Mouse (Mus musculus) liver, embryonic 16.5 days (tissue): ENCODE measurements around the gene Ehmt2. TPM values are rescaled to one million over a fixed set of nuclear protein-coding genes. Genes with fewer than 3 reads are reported as not detected.
A peak's percentile ranks its signal among the peaks of the same experiment; 100 is the strongest.
"Not testable (repeated sequence)": the region's sequence is repeated elsewhere in the genome, so short reads cannot be mapped to it uniquely, and the experiment has no call there.

Source experiments
- ATAC-seq: fragments of 200-750 bp; cut with Nextera tagmentation; 2 replicates; pipeline ENCODE4 v1.8.0; 2017; ENCODE audit warnings: low read depth, mild to moderate bottlenecking, moderate number of reproducible peaks, moderate library complexity
- H3K27ac ChIP-seq: fragments of 300-500 bp; sonication (generic); 2 replicates; pipeline ENCODE4 v1.5.1; 2014; ENCODE audit warnings: mild to moderate bottlenecking, low read length
- H3K27me3 ChIP-seq: fragments of 300-500 bp; sonication (generic); 2 replicates; pipeline ENCODE4 v1.6.1; 2014; ENCODE audit warnings: low read depth, low read length, mixed read lengths; ENCODE audit not compliant: control insufficient read depth, insufficient read depth
- H3K36me3 ChIP-seq: fragments of 300-500 bp; sonication (generic); 2 replicates; pipeline ENCODE4 v1.6.1; 2014; ENCODE audit warnings: mild to moderate bottlenecking; ENCODE audit not compliant: control insufficient read depth, insufficient read depth
- H3K4me1 ChIP-seq: fragments of 300-500 bp; sonication (generic); 2 replicates; pipeline ENCODE4 v1.6.1; 2014; ENCODE audit warnings: low read depth, low read length, mixed read lengths; ENCODE audit not compliant: control insufficient read depth
- H3K4me2 ChIP-seq: fragments of 300-500 bp; sonication (generic); 2 replicates; pipeline ENCODE4 v1.6.1; 2014; ENCODE audit warnings: low read depth, low read length, mixed read lengths
- H3K4me3 ChIP-seq: fragments of 300-500 bp; sonication (generic); 2 replicates; pipeline ENCODE4 v1.5.1; 2014; ENCODE audit warnings: low read depth, mild to moderate bottlenecking, low read length
- H3K9ac ChIP-seq: fragments of 300-500 bp; sonication (generic); 2 replicates; pipeline ENCODE4 v1.6.1; 2014; ENCODE audit warnings: low read depth, low read length
- H3K9me3 ChIP-seq: fragments of 300-500 bp; sonication (generic); replicated peaks from 2 replicates; pipeline ENCODE4 v1.6.1; 2016; ENCODE audit warnings: low read length; ENCODE audit not compliant: control insufficient read depth
- WGBS: fragments of 180-500 bp; shearing (Covaris S2); extraction: QIAGEN DNeasy Blood & Tissue Kit; methylation state at CpG from one replicate; pipeline ENCODE4 v1.1.7; 2014; ENCODE audit not compliant: insufficient replicate concordance; 5-methylcytosine and 5-hydroxymethylcytosine counted together
- polyA plus RNA-seq: library from polyadenylated mRNA; unstranded; fragments of >200 nt; fragmentation: Nextera tagmentation; extraction: Ambion mirVana; gene quantifications from 2 replicates; pipeline ENCODE4 v1.2.1, GENCODE M21; 2015

Ehmt2 gene
- polyA plus RNA-seq, 1 experiment from 2014 or later, result 15.2 TPM

GRCm38 (mm10) chr17:34895724-34896123, 2.5 kb upstream of the Ehmt2 start:
- H3K9me3 ChIP-seq, result no peaks in the 10 kb centered on the region
- H3K27ac ChIP-seq, result no peak overlapping the region
- H3K4me1 ChIP-seq, result peaks cover 44% of the 10 kb centered on the region
- no peaks in the 10 kb centered on the region for H3K27me3 ChIP-seq
- no peak overlapping the region for H3K9ac ChIP-seq
- H3K36me3 ChIP-seq, result no peaks in the 10 kb centered on the region
- H3K4me3 ChIP-seq, result no peak overlapping the region
- H3K4me2 ChIP-seq, result no peak overlapping the region
- no peak for ATAC-seq
- 90% methylated on average over 14 of the region's 15 CpGs for WGBS

DNA sequence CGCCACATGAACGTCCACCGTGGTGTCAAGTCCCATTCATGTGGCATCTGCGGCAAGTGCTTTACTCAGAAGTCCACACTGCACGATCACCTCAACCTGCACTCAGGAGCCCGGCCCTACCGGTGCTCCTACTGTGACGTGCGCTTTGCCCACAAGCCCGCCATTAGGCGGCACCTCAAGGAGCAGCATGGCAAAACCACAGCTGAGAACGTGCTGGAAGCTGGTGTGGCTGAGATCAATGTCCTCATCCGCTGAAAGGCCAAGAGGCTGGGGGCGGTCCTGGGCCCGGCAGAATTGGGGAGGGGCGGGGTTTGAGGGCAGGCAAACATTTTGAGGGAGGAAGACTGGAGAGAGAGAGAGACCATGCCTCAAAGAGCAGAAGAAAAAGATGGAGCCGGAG, 1.9 kb upstream of the Ehmt2 start:
- H3K4me3 ChIP-seq, result no peak overlapping the region
- peaks cover 44% of the 10 kb centered on the region for H3K4me1 ChIP-seq
- H3K4me2 ChIP-seq, result no peak overlapping the region
- no peak overlapping the region for H3K27ac ChIP-seq
- no peak overlapping the region for H3K9ac ChIP-seq
- H3K27me3 ChIP-seq, result no peaks in the 10 kb centered on the region
- H3K36me3 ChIP-seq, result no peaks in the 10 kb centered on the region
- H3K9me3 ChIP-seq, result no peaks in the 10 kb centered on the region
- 72% methylated on average over 17 of the region's 17 CpGs for WGBS
- ATAC-seq, result no peak

GRCm38 (mm10) chr17:34897373-34898159, 703 bp upstream of the Ehmt2 start:
- H3K4me3 ChIP-seq, result peak overlapping the region; percentile 70
- peaks cover under 1% of the 10 kb centered on the region; the same call in 1 of the 2 replicates for H3K36me3 ChIP-seq
- peaks cover 44% of the 10 kb centered on the region for H3K4me1 ChIP-seq
- H3K9me3 ChIP-seq, result no peaks in the 10 kb centered on the region
- no peaks in the 10 kb centered on the region for H3K27me3 ChIP-seq
- peak overlapping the region; percentile 87 for H3K27ac ChIP-seq
- H3K4me2 ChIP-seq, result peak overlapping the region; percentile 92
- peak overlapping the region; percentile 79 for H3K9ac ChIP-seq
- no peak for ATAC-seq
- 10% methylated on average over 10 of the region's 10 CpGs for WGBS

- H3K9ac ChIP-seq, result peak overlapping the region; percentile 79
- no peaks in the 10 kb centered on the region for H3K27me3 ChIP-seq
- peak overlapping the region; percentile 87 for H3K27ac ChIP-seq
- WGBS, result 0% methylated on average over 27 of the region's 47 CpGs
- peaks cover 3% of the 10 kb centered on the region; the same call in 1 of the 2 replicates for H3K36me3 ChIP-seq
- no peaks in the 10 kb centered on the region for H3K9me3 ChIP-seq
- H3K4me1 ChIP-seq, result peaks cover 35% of the 10 kb centered on the region
- no peak for ATAC-seq
- H3K4me2 ChIP-seq, result peak overlapping the region; percentile 92
- peak overlapping the region; percentile 70 for H3K4me3 ChIP-seq
These were observed 410 bp downstream of the Ehmt2 start for GRCm38 (mm10) chr17:34898706-34899052.

- Histone ChIP-seq H3K4me2 (peak overlapping the region; percentile 92), H3K9me3 (no peaks in the 10 kb centered on the region), H3K4me3 (peak overlapping the region; percentile 70), H3K27me3 (no peaks in the 10 kb centered on the region), H3K9ac (peak overlapping the region; percentile 79), H3K4me1 (peaks cover 31% of the 10 kb centered on the region), H3K36me3 (peaks cover 3% of the 10 kb centered on the region; the same call in 1 of the 2 replicates), H3K27ac (peak overlapping the region; percentile 87)
- no peak for ATAC-seq
- 1% methylated on average over 35 of the region's 45 CpGs for WGBS
These were observed 1.0 kb downstream of the Ehmt2 start for GRCm38 (mm10) chr17:34899053-34899889.

DNA sequence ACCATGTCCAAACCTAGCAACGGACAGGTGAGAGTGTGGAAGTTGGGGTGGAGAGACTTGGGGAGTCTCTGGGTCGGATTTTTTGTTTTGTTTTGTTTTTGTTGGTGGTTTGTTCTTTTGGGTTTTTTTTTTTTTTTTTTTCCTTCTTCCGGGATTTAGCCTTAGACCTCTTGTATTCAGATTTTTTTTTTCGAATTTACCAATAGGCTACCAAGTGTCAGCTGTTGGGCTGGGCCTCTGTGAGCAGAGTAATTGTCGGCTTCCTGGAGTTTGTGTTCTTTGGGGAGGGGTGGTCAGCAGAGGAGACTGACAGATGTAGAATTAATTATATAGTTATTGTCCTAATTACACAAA, 1.6 kb downstream of the Ehmt2 start:
- Histone ChIP-seq H3K9ac (peak overlapping the region; percentile 79), H3K27me3 (no peaks in the 10 kb centered on the region), H3K27ac (peak overlapping the region; percentile 87), H3K4me2 (peak overlapping the region; percentile 92), H3K36me3 (peaks cover 3% of the 10 kb centered on the region; the same call in 1 of the 2 replicates), H3K9me3 (no peaks in the 10 kb centered on the region), H3K4me3 (peak overlapping the region; percentile 70), H3K4me1 (peaks cover 31% of the 10 kb centered on the region)
- no peak for ATAC-seq
- WGBS, result 0% methylated on average over 5 of the region's 5 CpGs

GRCm38 (mm10) chr17:34900826-34901225, 2.6 kb downstream of the Ehmt2 start:
- H3K36me3 ChIP-seq, ATAC-seq, H3K27ac ChIP-seq, H3K4me2 ChIP-seq, H3K27me3 ChIP-seq, H3K9me3 ChIP-seq, H3K4me3 ChIP-seq, H3K9ac ChIP-seq: not testable (repeated sequence)
- H3K4me1 ChIP-seq, result peaks cover 29% of the 10 kb centered on the region

DNA sequence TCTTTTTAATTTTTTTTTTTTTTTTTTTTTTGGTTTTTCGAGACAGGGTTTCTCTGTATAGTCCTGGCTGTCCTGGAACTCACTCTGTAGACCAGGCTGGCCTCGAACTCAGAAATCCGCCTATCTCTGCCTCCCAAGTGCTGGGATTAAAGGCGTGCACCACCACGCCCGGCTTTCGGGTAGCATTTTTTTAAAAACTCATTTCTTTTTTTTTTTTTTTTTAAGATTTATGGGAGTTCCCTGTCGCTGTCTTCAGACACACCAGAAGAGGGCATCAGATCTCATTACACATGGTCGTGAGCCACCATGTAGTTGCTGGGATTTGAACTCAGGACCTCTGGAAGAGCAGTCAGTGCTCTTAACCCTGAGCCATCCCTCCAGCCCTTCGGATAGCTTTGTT, 3.7 kb downstream of the Ehmt2 start:
- H3K27me3 ChIP-seq, H3K4me3 ChIP-seq, ATAC-seq, H3K9ac ChIP-seq, H3K27ac ChIP-seq, H3K4me2 ChIP-seq, H3K9me3 ChIP-seq: not testable (repeated sequence)
- 67% methylated on average over 9 of the region's 10 CpGs for WGBS
- H3K4me1 ChIP-seq, result peaks cover 18% of the 10 kb centered on the region
- H3K36me3 ChIP-seq, result peaks cover 20% of the 10 kb centered on the region

- Histone ChIP-seq H3K27me3 (no peaks in the 10 kb centered on the region), H3K9me3 (no peaks in the 10 kb centered on the region), H3K9ac (no peak overlapping the region), H3K36me3 (peaks cover 24% of the 10 kb centered on the region), H3K4me2 (no peak overlapping the region), H3K4me1 (peaks cover 9% of the 10 kb centered on the region), H3K27ac (no peak overlapping the region), H3K4me3 (no peak overlapping the region)
- no peak for ATAC-seq
- 83% methylated on average over 9 of the region's 9 CpGs for WGBS
These were observed 4.6 kb downstream of the Ehmt2 start for GRCm38 (mm10) chr17:34902895-34903294.
